Mouse (Mus musculus): ENCODE results near the gene Tbc1d9b.

- no peak for TF ChIP-seq ZC3H11A (IDR thresholded peaks at IDR 0.05; ENCODE audit: borderline replicate concordance, low read depth, low read length)
- no peak for TF ChIP-seq CHD2 (IDR thresholded peaks at IDR 0.05; ENCODE audit: low read depth, low read length)
These were observed 51.5 kb downstream of the Tbc1d9b start for GRCm38 (mm10) chr11:50182702-50183101.

All from ES-E14 (cell line).